Mouse (Mus musculus) liver, postnatal 0 days (tissue): Measurements from ENCODE around the gene Rsph1. TPM values are rescaled to one million over a fixed set of nuclear protein-coding genes. Genes with fewer than 3 reads are reported as not detected.

Experiments
- ATAC-seq: fragments of 200-750 bp; cut with Nextera tagmentation; 2 replicates; pipeline ENCODE4 v1.8.0; 2017; ENCODE audit warnings: mild to moderate bottlenecking, moderate library complexity
- DNase-seq: peaks from one replicate; pipeline ENCODE4 v3.0.0-alpha.2; 2016
- H3K27ac ChIP-seq: fragments of 300-500 bp; sonication (generic); 2 replicates; pipeline ENCODE4 v1.5.1; 2014; ENCODE audit warnings: antibody characterized with exemption, moderate library complexity, mild to moderate bottlenecking, low read depth
- H3K27me3 ChIP-seq: fragments of 300-500 bp; sonication (generic); 2 replicates; pipeline ENCODE4 v1.6.1; 2014; ENCODE audit warnings: low read length, control low read depth, mixed read lengths; ENCODE audit not compliant: insufficient read depth
- H3K36me3 ChIP-seq: fragments of 300-500 bp; sonication (generic); replicated peaks from 2 replicates; pipeline ENCODE4 v1.6.1; 2014; ENCODE audit warnings: mild to moderate bottlenecking, control low read depth, low read length, moderate library complexity, mixed read lengths; ENCODE audit not compliant: insufficient read depth
- H3K4me1 ChIP-seq: fragments of 300-500 bp; sonication (generic); 2 replicates; pipeline ENCODE4 v1.6.1; 2014; ENCODE audit warnings: antibody characterized with exemption, mild to moderate bottlenecking, control low read depth; ENCODE audit not compliant: insufficient read depth
- H3K4me2 ChIP-seq: fragments of 300-500 bp; sonication (generic); 2 replicates; pipeline ENCODE4 v1.6.1; 2014; ENCODE audit warnings: low read depth, mild to moderate bottlenecking, low read length, moderate library complexity, mixed read lengths
- H3K4me3 ChIP-seq: fragments of 300-500 bp; sonication (generic); 2 replicates; pipeline ENCODE4 v1.5.1; 2014; ENCODE audit warnings: low read depth, low read length
- H3K9ac ChIP-seq: fragments of 300-500 bp; sonication (generic); replicated peaks from 2 replicates; pipeline ENCODE4 v1.6.1; 2014; ENCODE audit warnings: mild to moderate bottlenecking, moderate library complexity
- H3K9me3 ChIP-seq: fragments of 300-500 bp; sonication (generic); 2 replicates; pipeline ENCODE4 v1.6.1; 2016; ENCODE audit warnings: mild to moderate bottlenecking, control low read depth, low read length, mixed read lengths
- CTCF ChIP-seq: sonication (generic); IDR thresholded peaks from 2 replicates; pipeline ENCODE4 v1.5.1; 2016; ENCODE audit warnings: antibody characterized with exemption, low read depth
- EP300 ChIP-seq: IDR thresholded peaks from 2 replicates; pipeline ENCODE4 v1.6.1; 2016; ENCODE audit warnings: antibody characterized with exemption, low read depth, mild to moderate bottlenecking
- WGBS: fragments of 180-500 bp; shearing (Covaris S2); extraction: QIAGEN DNeasy Blood & Tissue Kit; methylation state at CpG from one replicate; pipeline ENCODE4 v1.1.7; 2014; ENCODE audit not compliant: insufficient replicate concordance; 5-methylcytosine and 5-hydroxymethylcytosine counted together
- polyA plus RNA-seq: library from polyadenylated mRNA; unstranded; fragments of >200 nt; fragmentation: Nextera tagmentation; extraction: Ambion mirVana; gene quantifications from 2 replicates; pipeline ENCODE4 v1.2.1, GENCODE M21; 2015

Rsph1 gene
- polyA plus RNA-seq, 1 experiment from 2014 or later: 0.90 TPM

GRCm38 (mm10) chr17:31242764-31243163 is 34.4 kb downstream of the Rsph1 start:
- Histone ChIP-seq H3K27me3 (no peaks in the 10 kb centered on the region), H3K9me3 (peaks cover 3% of the 10 kb centered on the region; the same call in 1 of the 2 replicates), H3K4me1 (no peaks in the 10 kb centered on the region), H3K4me2 (no peak overlapping the region), H3K9ac (no peak overlapping the region), H3K4me3 (no peak overlapping the region), H3K27ac (no peak overlapping the region), H3K36me3 (no peaks in the 10 kb centered on the region; the same call in 1 of the 2 replicates)
- DNase-seq: no peak
- TF ChIP-seq EP300 (no peak), CTCF (peak; percentile 38)
- ATAC-seq: no peak
- 20% methylated on average over 1 of the region's 1 CpGs for WGBS

DNA sequence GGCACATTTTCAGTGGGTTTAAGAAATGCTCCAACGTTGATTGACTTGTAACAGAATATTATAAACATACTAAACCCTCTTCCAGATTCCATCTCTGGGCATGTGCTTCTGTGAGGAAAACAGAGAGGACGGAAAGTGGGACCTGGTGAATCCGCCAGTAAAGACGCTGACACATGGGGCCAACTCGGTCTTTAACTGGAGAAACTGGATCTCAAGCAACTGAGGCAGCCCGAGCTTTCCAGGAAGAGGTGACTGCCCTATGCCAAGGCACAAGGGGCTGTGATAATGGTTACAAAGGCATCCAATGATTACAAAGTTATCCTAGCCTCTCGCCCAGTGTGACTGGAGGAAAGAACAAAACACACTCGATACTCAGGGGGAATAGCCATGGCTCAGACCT is 36.0 kb downstream of the Rsph1 start:
- Histone ChIP-seq H3K4me1 (no peaks in the 10 kb centered on the region), H3K27ac (no peak overlapping the region), H3K9ac (no peak overlapping the region), H3K9me3 (peaks cover 3% of the 10 kb centered on the region; the same call in 1 of the 2 replicates), H3K4me2 (no peak overlapping the region), H3K4me3 (no peak overlapping the region), H3K27me3 (no peaks in the 10 kb centered on the region), H3K36me3 (peaks cover 5% of the 10 kb centered on the region; the same call in 1 of the 2 replicates)
- no peak for ATAC-seq
- TF ChIP-seq EP300 (no peak), CTCF (no peak)
- 70% methylated on average over 8 of the region's 8 CpGs for WGBS
- no peak for DNase-seq

DNA sequence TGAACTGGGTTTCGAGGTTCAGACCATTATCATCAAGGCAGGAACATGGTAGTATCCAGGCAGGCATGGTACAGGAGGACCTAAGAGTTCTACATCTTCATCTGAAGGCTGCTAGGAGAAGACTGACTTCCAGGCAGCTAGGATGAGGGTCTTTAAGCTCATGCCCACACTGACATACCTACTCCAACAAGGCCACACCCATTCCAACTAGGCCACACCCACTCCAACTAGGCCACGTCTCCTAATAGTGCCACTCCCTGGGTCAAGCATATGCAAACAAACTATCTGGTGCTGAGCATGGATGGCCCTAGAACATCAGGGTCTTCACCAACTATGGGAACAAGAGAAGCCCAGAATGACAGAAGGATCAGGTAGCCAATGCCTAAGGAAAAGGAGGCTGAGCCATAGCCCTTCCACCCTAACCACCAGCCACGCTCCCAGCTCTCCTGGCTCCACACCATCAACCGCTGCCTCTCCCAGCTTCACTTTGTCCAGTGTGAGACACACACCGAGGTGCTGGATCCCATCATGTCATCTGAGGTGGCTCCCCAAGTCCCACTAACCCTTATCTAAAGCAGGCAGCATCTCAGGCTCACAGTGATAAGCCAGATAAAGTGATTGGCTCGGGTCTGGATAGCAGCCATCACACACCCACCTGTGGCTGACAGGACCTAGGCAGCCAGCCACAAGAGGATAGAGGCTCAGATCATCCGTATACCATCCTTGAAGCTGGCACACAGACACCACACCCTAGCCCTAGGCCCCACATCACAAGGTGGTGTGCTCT is 38.8 kb downstream of the Rsph1 start:
- TF ChIP-seq CTCF (no peak), EP300 (peak; percentile 30; the same call in 1 of the 2 replicates)
- Histone ChIP-seq H3K9ac (no peak overlapping the region), H3K4me2 (no peak overlapping the region), H3K27ac (no peak overlapping the region), H3K4me1 (no peaks in the 10 kb centered on the region), H3K4me3 (no peak overlapping the region), H3K27me3 (no peaks in the 10 kb centered on the region), H3K36me3 (peaks cover 9% of the 10 kb centered on the region; the same call in 1 of the 2 replicates), H3K9me3 (peaks cover under 1% of the 10 kb centered on the region; the same call in 1 of the 2 replicates)
- DNase-seq: no peak
- 65% methylated on average over 7 of the region's 7 CpGs for WGBS
- ATAC-seq: no peak

- H3K4me2 ChIP-seq: no peak overlapping the region
- no peak overlapping the region for H3K27ac ChIP-seq
- H3K4me1 ChIP-seq: no peaks in the 10 kb centered on the region
- 88% methylated on average over 1 of the region's 1 CpGs for WGBS
- no peak for ATAC-seq
- H3K4me3 ChIP-seq: no peak overlapping the region
- peaks cover 13% of the 10 kb centered on the region; the same call in 1 of the 2 replicates for H3K36me3 ChIP-seq
- TF ChIP-seq CTCF (peak; percentile 56), EP300 (no peak)
- H3K27me3 ChIP-seq: no peaks in the 10 kb centered on the region
- no peak for DNase-seq
- H3K9ac ChIP-seq: no peak overlapping the region
- H3K9me3 ChIP-seq: no peaks in the 10 kb centered on the region
Measured at GRCm38 (mm10) chr17:31235915-31236314, 41.3 kb downstream of the Rsph1 start.

GRCm38 (mm10) chr17:31232251-31233010 is 44.8 kb downstream of the Rsph1 start:
- no peak overlapping the region for H3K27ac ChIP-seq
- TF ChIP-seq CTCF: no peak
- TF ChIP-seq EP300: no peak
- H3K4me2 ChIP-seq: no peak overlapping the region
- H3K36me3 ChIP-seq: 0 out of 2 replicates have a peak, but pooled peaks cover 13% of the 10 kb centered on the region
- no peak overlapping the region for H3K4me3 ChIP-seq
- no peak for ATAC-seq
- WGBS: 81% methylated on average over 8 of the region's 8 CpGs
- H3K27me3 ChIP-seq: no peaks in the 10 kb centered on the region
- no peaks in the 10 kb centered on the region for H3K4me1 ChIP-seq
- DNase-seq: no peak
- no peaks in the 10 kb centered on the region for H3K9me3 ChIP-seq
- H3K9ac ChIP-seq: no peak overlapping the region

DNA sequence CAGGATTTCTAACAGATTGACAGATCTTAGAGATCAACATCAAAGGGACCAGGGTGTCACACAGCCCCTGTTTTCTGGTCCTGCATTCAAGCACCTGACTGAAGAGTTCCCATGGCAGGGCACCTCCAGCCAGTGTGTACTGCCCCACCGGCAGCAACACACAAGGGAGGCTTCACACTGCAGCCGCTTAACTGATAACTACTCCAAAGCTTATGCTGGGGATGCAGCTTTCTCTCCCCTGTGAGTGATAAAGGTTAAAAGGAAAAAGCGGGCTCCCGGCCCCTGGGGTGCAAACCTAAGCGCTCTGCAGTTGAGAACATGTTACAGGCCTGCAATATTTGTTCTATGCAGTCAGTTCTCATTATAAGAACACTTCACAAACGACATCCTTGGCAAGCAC is 45.4 kb downstream of the Rsph1 start:
- H3K4me1 ChIP-seq: no peaks in the 10 kb centered on the region
- TF ChIP-seq CTCF: no peak
- no peak for TF ChIP-seq EP300
- H3K4me3 ChIP-seq: no peak overlapping the region
- H3K9me3 ChIP-seq: no peaks in the 10 kb centered on the region
- no peak for ATAC-seq
- DNase-seq: no peak
- H3K4me2 ChIP-seq: no peak overlapping the region
- H3K36me3 ChIP-seq: 0 out of 2 replicates have a peak, but pooled peaks cover 8% of the 10 kb centered on the region
- no peaks in the 10 kb centered on the region for H3K27me3 ChIP-seq
- no peak overlapping the region for H3K27ac ChIP-seq
- H3K9ac ChIP-seq: no peak overlapping the region
- 72% methylated on average over 6 of the region's 6 CpGs for WGBS
